Mouse (Mus musculus) ES-E14 (cell line): Measurements from ENCODE around the gene Cfap45.

Source experiments
- CHD2 ChIP-seq: IDR thresholded peaks from 2 replicates; pipeline ENCODE4 v1.6.1; 2014; ENCODE audit warnings: mild to moderate bottlenecking, low read depth, low read length, inconsistent platforms
- HCFC1 ChIP-seq: IDR thresholded peaks from 2 replicates; pipeline ENCODE4 v1.6.1; 2012; ENCODE audit warnings: low read length, inconsistent platforms, borderline replicate concordance; ENCODE audit not compliant: insufficient read depth
- MAFK ChIP-seq: IDR thresholded peaks from 2 replicates; pipeline ENCODE4 v1.6.1; 2014; ENCODE audit warnings: mild to moderate bottlenecking, low read depth, low read length, inconsistent platforms; ENCODE audit not compliant: insufficient read depth
- ZC3H11A ChIP-seq: IDR thresholded peaks from 2 replicates; pipeline ENCODE4 v1.6.1; 2012; ENCODE audit warnings: low read depth, mild to moderate bottlenecking, inconsistent platforms, low read length, borderline replicate concordance

DNA sequence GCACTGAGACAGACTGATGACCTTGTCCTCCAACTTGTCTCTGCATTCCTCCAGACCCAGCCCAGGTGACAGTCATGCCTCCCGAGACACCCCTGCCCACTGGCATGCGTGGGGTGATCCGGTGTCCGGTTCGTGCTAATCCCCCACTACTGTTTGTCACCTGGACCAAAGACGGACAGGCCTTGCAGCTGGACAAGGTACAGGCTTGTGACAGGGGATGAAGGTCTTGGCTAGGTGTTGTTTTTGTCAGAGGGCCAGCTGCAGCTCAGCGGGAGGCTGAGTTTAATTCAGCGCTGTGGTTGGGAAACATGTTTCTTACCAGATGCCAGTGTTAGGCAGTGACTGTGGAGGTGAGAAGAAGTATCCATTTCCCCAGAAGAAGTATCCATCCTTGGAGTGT lies 28.6 kb upstream of the Cfap45 start:
- TF ChIP-seq HCFC1 (no peak), MAFK (no peak), CHD2 (no peak), ZC3H11A (no peak)
